Mouse (Mus musculus) limb, embryonic 14.5 days (tissue): ENCODE results near the gene Ggn. TPM values are rescaled to one million over a fixed set of nuclear protein-coding genes. Genes with fewer than 3 reads are reported as not detected.
"Not testable (repeated sequence)": the region's sequence is repeated elsewhere in the genome, so short reads cannot be mapped to it uniquely, and the experiment has no call there.

Experiments
- ATAC-seq: fragments of 200-750 bp; cut with Nextera tagmentation; 2 replicates; pipeline ENCODE4 v1.8.0; 2017; ENCODE audit warnings: low read depth, moderate number of reproducible peaks, moderate TSS enrichment; ENCODE audit not compliant: low FRiP score
- DNase-seq: peaks from one replicate; pipeline ENCODE4 v3.0.0-alpha.2; 2015; ENCODE audit warnings: low spot score
- H3K27ac ChIP-seq: fragments of 300-500 bp; sonication (generic); replicated peaks from 2 replicates; pipeline ENCODE4 v1.5.1; 2014; ENCODE audit warnings: low read depth, mild to moderate bottlenecking, low read length, moderate library complexity, mixed read lengths
- H3K27me3 ChIP-seq: fragments of 300-500 bp; sonication (generic); 2 replicates; pipeline ENCODE4 v1.6.1; 2014; ENCODE audit warnings: low read length, mixed read lengths; ENCODE audit not compliant: control insufficient read depth, insufficient read depth
- H3K36me3 ChIP-seq: fragments of 300-500 bp; sonication (generic); 2 replicates; pipeline ENCODE4 v1.6.1; 2014; ENCODE audit warnings: mild to moderate bottlenecking, low read length, moderate library complexity, mixed read lengths; ENCODE audit not compliant: control insufficient read depth, insufficient read depth
- H3K4me1 ChIP-seq: fragments of 300-500 bp; sonication (generic); 2 replicates; pipeline ENCODE4 v1.6.1; 2014; ENCODE audit warnings: antibody characterized with exemption, low read length, mixed read lengths; ENCODE audit not compliant: control insufficient read depth, insufficient read depth
- H3K4me2 ChIP-seq: fragments of 300-500 bp; sonication (generic); replicated peaks from 2 replicates; pipeline ENCODE4 v1.6.1; 2014; ENCODE audit warnings: low read depth, mild to moderate bottlenecking, low read length, moderate library complexity; ENCODE audit not compliant: severe bottlenecking
- H3K4me3 ChIP-seq: fragments of 300-500 bp; sonication (generic); replicated peaks from 2 replicates; pipeline ENCODE4 v1.5.1; 2014; ENCODE audit warnings: low read length
- H3K9ac ChIP-seq: fragments of 300-500 bp; sonication (generic); 2 replicates; pipeline ENCODE4 v1.6.1; 2014; ENCODE audit warnings: mild to moderate bottlenecking, low read depth, low read length, moderate library complexity; ENCODE audit not compliant: severe bottlenecking
- H3K9me3 ChIP-seq: fragments of 300-500 bp; sonication (generic); 2 replicates; pipeline ENCODE4 v1.6.1; 2016; ENCODE audit warnings: low read length; ENCODE audit not compliant: control insufficient read depth
- POLR2A ChIP-seq: fragments of 200-500 bp; IDR thresholded peaks from 2 replicates; pipeline ENCODE4 v1.8.0; 2012; ENCODE audit warnings: inconsistent platforms, mild to moderate bottlenecking, moderate library complexity, borderline replicate concordance; ENCODE audit not compliant: insufficient read depth, insufficient read length; ENCODE audit errors: extremely low read depth
- WGBS: fragments of 180-500 bp; shearing (Covaris S2); extraction: QIAGEN DNeasy Blood & Tissue Kit; methylation state at CpG from one replicate; pipeline ENCODE4 v1.1.7; 2014; 5-methylcytosine and 5-hydroxymethylcytosine counted together
- polyA plus RNA-seq, 2 experiments: library from polyadenylated mRNA; depleted of rRNA in 1 of 2; stranded (reverse) in 1 of 2; unstranded in 1 of 2; fragments of >200 nt; fragmentation: Nextera tagmentation in 1 of 2; extraction: Ambion mirVana in 1 of 2; gene quantifications; 2 replicates each; pipeline versions ENCODE4 v1.2.1 to v1.2.3; 2012 to 2014

The Ggn gene
- polyA plus RNA-seq, 2 experiments: 0.45 to 0.91 TPM

DNA sequence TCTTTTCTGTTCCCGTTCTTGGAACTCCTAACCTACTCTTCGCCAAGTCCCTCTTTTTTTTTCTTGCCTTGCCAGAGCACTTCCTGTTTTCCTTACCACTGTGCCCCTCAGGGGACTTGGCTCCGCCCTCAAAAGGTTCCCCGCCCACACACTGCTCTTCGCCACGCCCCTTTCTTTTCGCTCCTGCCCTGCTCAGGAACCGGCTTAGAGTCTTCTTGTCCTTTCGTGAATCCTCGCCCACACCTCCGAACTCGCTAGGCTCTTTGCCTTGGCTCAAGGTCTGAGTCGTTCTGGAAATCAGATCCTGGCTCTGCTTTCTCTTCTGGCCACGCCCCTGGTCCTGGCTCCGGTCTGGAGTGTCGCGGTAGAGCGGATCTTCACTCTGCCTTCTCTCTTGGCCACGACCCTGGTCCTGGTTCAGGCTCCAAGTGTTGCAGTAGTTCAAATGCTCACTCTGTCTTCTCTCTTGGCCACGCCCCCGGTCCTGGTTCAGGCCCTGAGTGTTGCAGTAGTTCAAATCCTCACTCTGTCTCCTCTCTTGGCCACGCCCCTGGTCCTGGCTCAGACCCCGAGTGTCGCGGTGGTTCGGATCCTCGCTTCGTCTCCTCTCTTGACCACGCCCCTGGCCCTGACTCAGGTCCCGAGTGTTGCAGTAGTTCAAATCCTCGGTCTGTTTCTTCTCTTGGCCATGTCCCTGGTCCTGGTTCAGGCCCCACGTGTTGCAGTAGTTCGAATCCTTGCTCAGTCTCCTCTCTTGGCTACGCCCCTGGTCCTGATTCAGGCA lies 41.6 kb downstream of the Ggn start:
- H3K9ac ChIP-seq: 0 out of 2 replicates have a peak overlapping the region, but pooled peaks have one; percentile 13
- TF ChIP-seq POLR2A: no peak
- H3K36me3 ChIP-seq: no peaks in the 10 kb centered on the region
- peak overlapping the region; percentile 34 for H3K4me3 ChIP-seq
- WGBS: 6% methylated on average over 34 of the region's 34 CpGs
- H3K27me3 ChIP-seq: no peaks in the 10 kb centered on the region
- DNase-seq: peak; percentile 89
- H3K4me1 ChIP-seq: no peaks in the 10 kb centered on the region
- ATAC-seq: peak; percentile 79
- no peaks in the 10 kb centered on the region for H3K9me3 ChIP-seq
- peak overlapping the region; percentile 15; the same call in 1 of the 2 replicates for H3K27ac ChIP-seq
- peak overlapping the region; percentile 50 for H3K4me2 ChIP-seq

GRCm38 (mm10) chr7:29212199-29212765 lies 42.3 kb downstream of the Ggn start:
- Histone ChIP-seq H3K27ac (no peak overlapping the region), H3K4me1 (no peaks in the 10 kb centered on the region), H3K4me3 (peak overlapping the region; percentile 34), H3K9ac (no peak overlapping the region), H3K36me3 (no peaks in the 10 kb centered on the region), H3K9me3 (no peaks in the 10 kb centered on the region), H3K27me3 (no peaks in the 10 kb centered on the region), H3K4me2 (peak overlapping the region; percentile 50; the same call in 1 of the 2 replicates)
- DNase-seq (no peak), ATAC-seq (no peak)
- 21% methylated on average over 26 of the region's 26 CpGs for WGBS
- TF ChIP-seq POLR2A: no peak

DNA sequence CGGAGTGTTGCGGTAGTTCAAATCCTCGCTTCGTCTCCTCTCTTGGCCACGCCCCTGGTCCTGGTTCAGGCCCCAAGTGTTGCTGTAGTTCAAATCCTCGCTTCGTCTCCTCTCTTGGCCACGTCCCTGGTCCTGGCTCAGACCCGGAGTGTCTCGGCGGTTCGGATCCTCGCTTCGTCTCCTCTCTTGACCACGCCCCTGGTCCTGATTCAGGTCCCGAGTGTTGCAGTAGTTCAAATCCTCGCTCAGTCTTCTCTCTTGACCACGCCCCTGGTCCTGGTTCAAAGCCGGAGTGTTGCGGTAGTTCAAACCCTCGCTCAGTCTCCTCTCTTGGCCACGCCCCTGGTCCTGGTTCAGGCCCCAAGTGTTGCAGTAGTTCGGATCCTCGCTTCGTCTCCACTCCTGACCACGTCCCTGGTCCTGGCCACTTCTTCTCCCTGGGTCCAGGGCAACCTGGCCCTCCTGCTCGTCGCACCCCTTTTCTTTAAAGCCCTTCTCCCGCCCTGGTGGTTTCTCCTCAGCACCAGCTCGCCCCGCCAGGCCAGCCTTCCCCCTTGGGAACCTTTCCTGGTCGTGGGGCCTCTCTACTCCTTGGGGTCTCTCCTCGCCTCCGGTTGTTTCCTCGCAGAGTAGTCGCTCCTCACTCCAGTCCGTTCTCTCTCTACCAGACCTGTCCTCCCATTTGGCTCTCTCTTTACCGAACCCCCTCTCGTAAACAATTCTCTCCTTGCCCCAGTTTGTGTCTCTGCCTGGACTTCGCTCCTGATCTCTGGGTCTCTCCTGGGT lies 43.0 kb downstream of the Ggn start:
- H3K4me1 ChIP-seq, DNase-seq, H3K9me3 ChIP-seq, H3K9ac ChIP-seq, H3K36me3 ChIP-seq, H3K27ac ChIP-seq, ATAC-seq, H3K27me3 ChIP-seq: not testable (repeated sequence)
- H3K4me3 ChIP-seq: peak overlapping the region; percentile 13; the same call in 1 of the 2 replicates
- H3K4me2 ChIP-seq: peak overlapping the region; percentile 40
- 19% methylated on average over 40 of the region's 40 CpGs for WGBS

DNA sequence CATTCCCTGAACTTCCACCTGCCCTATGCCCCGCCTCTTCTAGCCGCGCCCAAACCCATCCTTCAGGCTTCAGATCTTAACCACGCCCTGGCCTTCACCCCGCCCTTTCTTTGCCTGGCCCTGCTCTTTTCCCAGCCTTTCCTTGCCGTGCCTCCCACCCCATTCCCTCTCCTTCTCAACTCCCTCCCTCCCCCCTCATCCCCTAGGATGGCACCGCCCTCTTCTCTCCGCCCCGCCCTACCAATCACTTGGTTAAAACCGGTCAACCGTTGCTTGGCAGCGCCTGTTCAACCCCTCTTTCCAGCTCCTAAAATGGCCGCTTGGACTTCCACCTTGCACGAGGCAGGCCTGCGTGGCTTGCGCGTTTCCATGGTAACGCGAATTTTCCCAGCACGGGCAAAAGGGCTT lies 43.7 kb downstream of the Ggn start, which contains the start of gene Catsperg1:
Gene Catsperg1, minus strand, starts transcription at position 361 of the 408 bp plus-strand sequence.
- H3K9me3 ChIP-seq: no peaks in the 10 kb centered on the region
- peak; percentile 68 for ATAC-seq
- no peaks in the 10 kb centered on the region for H3K36me3 ChIP-seq
- no peaks in the 10 kb centered on the region for H3K4me1 ChIP-seq
- WGBS: under 1% methylated on average over 20 of the region's 20 CpGs
- no peak for TF ChIP-seq POLR2A
- peak within 1 kb of the TSS; percentile 13; the same call in 1 of the 2 replicates for H3K4me3 ChIP-seq
- H3K27me3 ChIP-seq: no peaks in the 10 kb centered on the region
- H3K9ac ChIP-seq: no peak within 1 kb of the TSS
- H3K4me2 ChIP-seq: peak within 1 kb of the TSS; percentile 40
- no peak within 1 kb of the TSS for H3K27ac ChIP-seq
- peak; percentile 63 for DNase-seq

GRCm38 (mm10) chr7:29214236-29214635 lies 44.2 kb downstream of the Ggn start:
- H3K27ac ChIP-seq: no peak overlapping the region
- WGBS: 79% methylated on average over 2 of the region's 2 CpGs
- H3K9me3 ChIP-seq: no peaks in the 10 kb centered on the region
- no peaks in the 10 kb centered on the region for H3K36me3 ChIP-seq
- TF ChIP-seq POLR2A: no peak
- peak overlapping the region; percentile 40; the same call in 1 of the 2 replicates for H3K4me2 ChIP-seq
- no peak overlapping the region for H3K4me3 ChIP-seq
- H3K9ac ChIP-seq: no peak overlapping the region
- DNase-seq: no peak
- no peaks in the 10 kb centered on the region for H3K27me3 ChIP-seq
- ATAC-seq: no peak
- H3K4me1 ChIP-seq: no peaks in the 10 kb centered on the region
